Mouse (Mus musculus): ENCODE data around the gene Baz1b.

- no peak for TF ChIP-seq CTCF (IDR thresholded peaks at IDR 0.05; ENCODE audit: low read depth, low read length)
- TF ChIP-seq POLR2A (IDR thresholded peaks at IDR 0.05; ENCODE audit: extremely low read depth, insufficient read depth, low read length), result no peak
Measured at GRCm38 (mm10) chr5:135269451-135269850, 82.4 kb downstream of the Baz1b start.

Data from liver, adult 2 months (tissue).